Mouse (Mus musculus) heart, postnatal 14 days (tissue): ENCODE data around the gene Itgb2l. TPM values are rescaled to one million over a fixed set of nuclear protein-coding genes. Genes with fewer than 3 reads are reported as not detected.
"Not testable (repeated sequence)": the region's sequence is repeated elsewhere in the genome, so short reads cannot be mapped to it uniquely, and the experiment has no call there.

Experiments used
- DNase-seq, 2 experiments: peaks; one replicate each; pipeline ENCODE4 v3.0.0; 2021 to 2022
- intact Hi-C: fragments of 180-260 bp; cut with DNase I; formaldehyde crosslinking; loops from one replicate; pipeline ENCODE4 v1.15.1; 2025
- long read RNA-seq, 2 experiments: library from polyadenylated mRNA; stranded (forward); transcript quantifications; one replicate each; pipeline ENCODE4 v2.0.0; 2021
- total RNA-seq, 2 experiments: library from RNA; stranded (reverse); gene quantifications; 2 replicates each; pipeline ENCODE4 v1.2.3; 2021

Gene Itgb2l
- total RNA-seq: not detected
- long read RNA-seq, experiment 1: 0 reads
- long read RNA-seq, experiment 2: 0 reads

DNA sequence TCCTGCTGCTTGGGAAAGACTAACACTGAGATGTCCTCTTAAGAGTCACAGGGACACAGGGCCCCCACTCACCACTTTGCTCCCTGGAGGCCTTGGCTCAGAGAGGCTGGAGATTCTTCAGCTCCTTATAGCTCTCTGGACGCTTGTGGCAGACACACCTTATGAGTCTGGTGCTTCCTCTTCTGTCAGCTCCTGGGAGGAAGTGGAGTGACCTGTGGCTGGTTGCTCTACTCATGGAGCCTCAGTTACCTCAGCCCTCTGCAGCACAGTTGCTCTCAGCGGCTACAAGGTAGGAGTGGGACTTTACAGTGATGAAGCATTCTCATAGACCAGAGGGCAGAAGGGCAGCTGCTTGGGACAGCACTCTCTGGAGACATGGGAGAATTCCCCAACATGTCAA is at the start of gene Itgb2l:
Itgb2l (minus strand) TSS at position 152 of the 400 bp plus-strand sequence.
- intact Hi-C loops: no loop called here
- no peak for DNase-seq

GRCm38 (mm10) chr16:96491530-96491929 is 48.1 kb upstream of the Itgb2l start:
- no peak for DNase-seq
- intact Hi-C loops: no loop called here

- intact Hi-C loops: no loop called here
- DNase-seq: no peak
Observed at GRCm38 (mm10) chr16:96488038-96488437, 44.6 kb upstream of the Itgb2l start.

DNA sequence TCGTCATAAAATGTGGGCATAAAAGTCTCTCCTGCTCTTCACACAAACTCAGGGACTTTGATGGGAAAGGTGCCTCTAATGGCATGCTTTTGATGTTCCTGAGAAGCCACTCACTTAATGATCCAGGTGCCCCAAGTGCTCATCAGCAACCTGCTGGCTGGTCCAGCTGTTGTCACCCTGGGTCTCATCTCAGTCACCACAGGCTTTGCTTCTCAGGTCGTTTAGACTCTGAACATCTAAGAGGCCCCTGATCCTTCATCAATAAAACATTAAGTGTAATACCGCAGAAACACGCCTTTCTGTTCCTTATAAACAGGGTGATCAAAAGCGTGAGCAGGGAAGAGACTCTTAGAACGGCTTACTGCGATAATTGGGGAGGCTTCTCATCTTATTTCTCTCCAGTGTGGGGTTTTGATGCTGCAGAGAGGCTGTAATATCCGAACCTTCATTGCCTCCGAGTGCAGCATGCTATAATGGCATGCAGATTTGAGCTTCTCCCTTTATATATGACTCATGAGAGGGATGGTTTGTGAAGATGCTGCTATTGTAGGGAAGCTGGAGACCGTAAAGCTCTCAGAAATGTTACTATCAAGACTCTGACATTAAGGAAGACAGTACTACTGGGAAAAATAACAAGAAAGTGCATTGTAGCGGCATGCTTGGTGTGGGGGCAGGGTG is 43.7 kb upstream of the Itgb2l start:
- intact Hi-C loops: no loop called here
- DNase-seq: no peak

DNA sequence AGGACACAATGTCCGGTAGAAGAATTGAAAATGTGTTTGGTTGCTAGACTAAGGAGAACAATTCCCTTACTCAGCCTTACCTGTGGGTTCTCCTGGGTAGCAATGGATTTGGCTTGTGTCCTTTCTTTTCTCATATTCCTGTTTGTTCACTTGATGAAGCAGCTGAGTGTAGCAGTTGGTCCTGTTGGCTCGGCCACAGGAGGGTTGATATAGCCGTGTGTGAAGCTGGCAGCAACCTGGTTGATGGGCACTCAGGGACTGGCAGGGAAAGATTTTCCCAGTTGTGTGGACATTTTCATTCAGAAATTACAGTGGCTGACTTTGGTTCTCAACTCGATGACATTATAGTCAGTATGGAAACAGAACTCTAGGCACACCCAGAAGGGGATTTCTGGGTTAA is 38.4 kb upstream of the Itgb2l start:
- DNase-seq: no peak
- intact Hi-C loops: no loop called here

DNA sequence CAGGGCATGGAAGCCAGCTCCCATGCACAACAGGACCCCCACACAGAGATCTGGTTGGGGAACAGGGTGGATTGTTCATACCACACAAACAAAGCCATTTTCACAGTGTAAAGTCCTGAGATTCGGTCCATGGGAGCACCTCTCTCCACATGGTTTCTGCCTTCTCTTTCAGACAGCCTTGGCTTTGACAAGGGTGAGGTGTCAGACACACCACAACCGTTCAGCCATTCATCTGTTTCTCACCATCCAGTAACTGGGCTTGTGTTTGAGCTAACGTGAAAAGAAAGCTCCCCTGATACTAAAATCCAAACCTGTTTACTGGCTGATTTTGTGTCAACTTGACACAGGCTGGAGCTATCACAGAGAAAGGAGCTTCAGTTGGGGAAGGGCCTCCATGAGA is 30.8 kb upstream of the Itgb2l start:
- no peak for DNase-seq
- intact Hi-C loops: no loop called here

DNA sequence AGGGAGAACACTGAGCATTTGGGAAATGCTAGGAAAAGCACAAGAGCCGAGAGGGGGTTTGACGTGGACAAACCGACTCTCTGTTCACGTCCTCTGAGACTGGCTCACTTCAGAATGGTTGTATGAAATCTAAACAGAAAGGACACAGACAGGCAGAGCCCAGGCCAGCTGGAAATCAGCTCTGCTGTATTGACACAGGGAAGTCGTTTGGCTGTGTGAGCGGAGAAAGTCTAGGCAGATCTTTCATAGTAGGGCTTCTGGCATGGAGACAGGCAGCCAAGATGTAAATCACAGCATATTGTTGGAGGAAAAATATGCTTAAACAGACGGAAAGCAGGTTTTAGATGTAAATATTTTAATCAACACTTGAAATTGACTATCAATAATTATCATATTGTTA is 29.4 kb upstream of the Itgb2l start:
- DNase-seq: no peak
- intact Hi-C loops: no loop called here

DNA sequence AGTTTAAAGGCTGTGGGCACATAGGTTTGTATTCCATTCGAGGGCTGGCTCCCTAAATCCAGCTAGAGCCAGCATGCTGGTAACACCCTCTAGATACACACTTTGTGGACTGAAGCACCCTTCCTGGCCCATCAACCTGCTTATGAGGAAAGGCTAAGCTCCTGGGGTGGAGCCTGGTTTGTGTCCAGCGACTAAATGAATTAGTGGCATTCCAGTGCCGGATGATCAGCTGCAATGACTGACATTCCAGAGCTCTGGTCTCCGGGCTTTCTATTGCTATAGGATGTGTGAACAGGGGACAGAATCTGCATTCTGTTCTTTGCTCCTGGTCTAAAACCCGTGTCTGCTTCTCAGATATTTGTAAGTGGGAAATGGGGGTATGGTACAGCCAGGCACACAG is 28.9 kb upstream of the Itgb2l start:
- intact Hi-C loops: no loop called here
- no peak for DNase-seq

- intact Hi-C loops: loop anchor here (5.0 kb wide), 1 partner anchor 112 kb away; no protein-coding TSS in a partner anchor
Observed at GRCm38 (mm10) chr16:96469640-96470039, 26.2 kb upstream of the Itgb2l start.

DNA sequence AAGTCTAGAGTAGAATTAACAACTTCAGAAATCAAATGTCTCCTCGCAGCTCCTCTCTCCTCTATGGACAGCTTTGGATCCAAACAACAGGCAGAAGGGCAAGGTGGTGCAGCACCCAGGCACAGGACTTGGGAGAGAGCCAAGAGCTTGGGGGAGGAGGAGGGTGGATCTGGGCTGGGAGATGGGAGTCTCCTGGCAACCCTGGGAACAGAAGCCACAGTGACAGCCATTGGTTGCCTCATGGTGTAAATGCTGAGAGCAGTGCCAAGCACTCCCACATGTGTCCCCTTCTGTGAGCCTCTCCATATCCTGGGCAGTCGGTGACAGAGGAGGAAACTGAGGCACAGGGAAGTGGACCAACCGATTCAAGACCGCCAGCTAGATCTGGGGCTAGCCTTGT is 25.3 kb upstream of the Itgb2l start:
- DNase-seq: peak; percentile 32 to 50
- intact Hi-C loops: loop anchor here (5.0 kb wide), 1 partner anchor 111 kb away; no protein-coding TSS in a partner anchor

More at GRCm38 (mm10) chr16:96469640-96470039, 26.2 kb upstream of the Itgb2l start:
- DNase-seq: peak in 1 of 2 experiments; percentile 8

- DNase-seq: no peak
- intact Hi-C loops: loop anchor here (5.0 kb wide), 1 partner anchor 111 kb away; no protein-coding TSS in a partner anchor
Observed at GRCm38 (mm10) chr16:96468011-96468410, 24.6 kb upstream of the Itgb2l start.

DNA sequence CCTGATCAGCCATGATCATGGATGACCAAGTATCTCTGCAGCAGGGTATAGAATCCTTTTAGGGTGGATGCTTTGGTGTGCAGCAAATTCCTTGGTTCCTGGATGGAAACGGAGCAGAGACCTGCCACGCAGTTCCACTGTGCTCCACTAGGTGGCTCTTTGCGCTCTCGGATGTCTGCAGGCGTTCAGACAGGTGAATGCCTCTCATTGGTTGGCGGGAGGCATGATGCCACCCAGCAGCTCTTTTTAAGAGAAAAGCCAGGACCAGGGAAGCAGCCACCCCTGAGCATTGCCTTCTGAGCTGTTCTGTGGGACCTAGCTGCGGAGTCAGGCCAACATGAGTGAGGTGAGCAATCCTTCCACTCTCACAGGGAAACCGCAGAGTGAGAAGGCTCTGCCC is 24.0 kb upstream of the Itgb2l start, which contains the start of gene Pcp4:
Pcp4 (plus strand) TSS at position 162 of the 400 bp plus-strand sequence.
- intact Hi-C loops: loop anchor here (1.0 to 5.0 kb wide), 3 partner anchors 110 to 204 kb away; no protein-coding TSS in a partner anchor
- peak; percentile 71 to 79 for DNase-seq

GRCm38 (mm10) chr16:96460788-96461187 is 17.4 kb upstream of the Itgb2l start:
- intact Hi-C loops: no loop called here
- no peak for DNase-seq

GRCm38 (mm10) chr16:96459356-96459755 is 15.9 kb upstream of the Itgb2l start:
- no peak for DNase-seq
- intact Hi-C loops: no loop called here

DNA sequence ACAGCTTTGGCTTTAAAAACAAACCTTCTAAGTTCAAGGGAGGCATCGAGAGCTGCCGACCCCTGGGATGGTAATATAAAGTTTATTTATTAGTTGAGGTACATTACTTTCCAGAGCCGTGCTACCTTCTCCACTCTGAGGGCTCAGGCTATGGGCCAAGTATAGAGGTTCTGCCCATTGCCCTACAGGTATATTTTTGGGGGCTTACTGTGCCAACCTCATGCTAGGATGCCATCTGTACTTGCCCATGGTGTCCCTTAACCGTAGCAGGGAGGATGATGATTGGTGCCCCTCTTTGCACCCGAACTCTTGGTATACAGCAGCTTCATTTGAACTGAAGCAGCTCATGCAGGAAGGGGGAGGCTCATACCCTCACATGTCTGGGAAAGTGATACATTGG is 14.2 kb upstream of the Itgb2l start:
- intact Hi-C loops: no loop called here

GRCm38 (mm10) chr16:96454086-96454485 is 10.7 kb upstream of the Itgb2l start:
- no peak for DNase-seq
- intact Hi-C loops: no loop called here

More for the DNA sequence above, 14.2 kb upstream of the Itgb2l start:
- no peak for DNase-seq

GRCm38 (mm10) chr16:96450871-96451270 is 7.5 kb upstream of the Itgb2l start:
- intact Hi-C loops, DNase-seq: not testable (repeated sequence)

DNA sequence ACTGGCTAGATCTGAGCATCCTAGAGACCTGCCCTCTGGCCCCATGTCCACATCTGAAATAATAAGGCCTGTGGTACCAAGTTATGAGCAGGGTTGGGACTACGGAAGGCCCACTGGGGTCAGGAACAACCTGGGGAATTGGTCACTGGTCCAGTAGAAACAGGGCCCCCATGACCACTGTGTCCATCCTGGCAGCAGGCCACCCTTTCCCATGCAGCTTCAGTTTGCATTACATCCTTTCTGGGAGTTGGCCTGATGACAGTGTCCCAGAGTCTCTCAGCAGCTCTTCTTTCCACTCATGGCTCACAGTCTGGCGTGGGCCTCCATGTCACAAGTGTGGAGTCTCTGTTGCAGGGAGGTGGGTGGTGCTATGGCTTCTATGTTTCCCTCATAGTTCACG is 1.6 kb downstream of the Itgb2l start:
- intact Hi-C loops: no loop called here

GRCm38 (mm10) chr16:96440871-96441270 is 2.5 kb downstream of the Itgb2l start:
- intact Hi-C loops: no loop called here

More for the DNA sequence above, 1.6 kb downstream of the Itgb2l start:
- DNase-seq: no peak

GRCm38 (mm10) chr16:96439682-96440081 is 3.7 kb downstream of the Itgb2l start:
- intact Hi-C loops: no loop called here
- no peak for DNase-seq

More at GRCm38 (mm10) chr16:96440871-96441270, 2.5 kb downstream of the Itgb2l start:
- no peak for DNase-seq

GRCm38 (mm10) chr16:96438946-96439345 is 4.5 kb downstream of the Itgb2l start:
- DNase-seq: no peak
- intact Hi-C loops: no loop called here
